Mouse (Mus musculus) thymus, adult 2 months (tissue): ENCODE data around the gene Tmem120b.

Source experiments
- CTCF ChIP-seq: fragments of 200-500 bp; IDR thresholded peaks from 2 replicates; pipeline ENCODE4 v1.5.1; 2012; ENCODE audit warnings: mild to moderate bottlenecking, control low read depth, low read length, moderate library complexity, borderline replicate concordance; ENCODE audit not compliant: control insufficient read depth, poor library complexity, insufficient read depth; ENCODE audit errors: extremely low read depth
- POLR2A ChIP-seq: fragments of 200-500 bp; IDR thresholded peaks from 2 replicates; pipeline ENCODE4 v1.6.1; 2012; ENCODE audit warnings: mild to moderate bottlenecking, low read length, control low read depth, moderate library complexity; ENCODE audit not compliant: control insufficient read depth, poor library complexity, insufficient read depth; ENCODE audit errors: extremely low read depth

DNA sequence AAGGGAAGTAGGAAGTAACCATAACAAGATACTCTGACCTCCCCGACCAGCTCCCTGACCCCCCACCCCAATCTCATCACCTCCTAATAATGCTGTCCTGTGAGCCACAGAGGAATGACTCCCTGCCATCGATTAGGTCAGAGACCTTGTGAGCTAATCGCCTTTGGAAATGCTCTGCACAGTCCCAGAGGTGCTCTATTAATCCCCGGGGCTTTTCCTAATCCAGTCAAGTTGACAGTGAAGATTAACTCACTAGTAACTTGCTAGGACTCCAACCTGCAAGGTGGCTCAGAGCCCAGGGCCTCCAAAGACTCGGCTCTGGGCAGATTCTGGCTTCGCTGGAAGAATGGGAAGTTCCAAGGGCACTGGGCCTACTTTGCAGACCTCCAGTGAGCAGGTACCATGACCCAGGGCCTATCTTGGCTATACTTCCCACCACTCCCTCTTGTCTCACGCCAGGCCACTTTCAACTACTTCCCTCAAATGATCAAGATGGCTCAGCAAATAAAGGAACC is 34.5 kb upstream of the Tmem120b start:
- TF ChIP-seq POLR2A (no peak), CTCF (no peak)
